Mouse (Mus musculus) cerebellum, adult 2 months (tissue): Measurements from ENCODE around the gene Synpo2.

Source experiments
- CTCF ChIP-seq: fragments of 200-500 bp; IDR thresholded peaks from 2 replicates; pipeline ENCODE4 v1.5.1; 2011; ENCODE audit warnings: low read depth, mild to moderate bottlenecking, control low read depth, low read length, moderate library complexity, borderline replicate concordance; ENCODE audit not compliant: insufficient read depth
- POLR2A ChIP-seq: fragments of 200-500 bp; IDR thresholded peaks from 2 replicates; pipeline ENCODE4 v1.6.1; 2011; ENCODE audit warnings: low read length, control low read depth, borderline replicate concordance; ENCODE audit not compliant: insufficient read depth

- TF ChIP-seq POLR2A (no peak), CTCF (no peak)
Measured at GRCm38 (mm10) chr3:123075034-123075433, 160.9 kb downstream of the Synpo2 start.
